Mouse (Mus musculus): ENCODE measurements around the gene Zranb2. TPM values are rescaled to one million over a fixed set of nuclear protein-coding genes. Genes with fewer than 3 reads are reported as not detected.

Zranb2 gene
- polyA plus RNA-seq, 1 experiment from 2014 or later: 91.8 TPM

Other genes starting within 250 kb of the Zranb2 start
- gene Ptger3, start 32.7 kb downstream of the Zranb2 start, polyA plus RNA-seq (2018): 0.94 to 4.8 TPM (median 1.9 TPM) in 3 replicates